Mouse (Mus musculus) kidney, postnatal 0 days (tissue): ENCODE data around the gene Slc9a2. TPM values are rescaled to one million over a fixed set of nuclear protein-coding genes. Genes with fewer than 3 reads are reported as not detected.
"Not testable (repeated sequence)": the region's sequence is repeated elsewhere in the genome, so short reads cannot be mapped to it uniquely, and the experiment has no call there.

Experiments used
- ATAC-seq: fragments of 200-750 bp; cut with Nextera tagmentation; replicated peaks from 2 replicates; pipeline ENCODE4 v1.8.0; 2017; ENCODE audit warnings: low read depth, moderate number of reproducible peaks, moderate TSS enrichment, moderate library complexity; ENCODE audit not compliant: low FRiP score
- DNase-seq: peaks from one replicate; pipeline ENCODE4 v3.0.0-alpha.2; 2016; ENCODE audit warnings: low spot score
- H3K27ac ChIP-seq: fragments of 300-500 bp; sonication (generic); 2 replicates; pipeline ENCODE4 v1.5.1; 2014; ENCODE audit warnings: mild to moderate bottlenecking
- H3K27me3 ChIP-seq: fragments of 300-500 bp; sonication (generic); 2 replicates; pipeline ENCODE4 v1.6.1; 2014; ENCODE audit warnings: low read length, mixed read lengths; ENCODE audit not compliant: insufficient read depth
- H3K36me3 ChIP-seq: fragments of 300-500 bp; sonication (generic); 2 replicates; pipeline ENCODE4 v1.6.1; 2014; ENCODE audit warnings: low read length, mixed read lengths; ENCODE audit not compliant: insufficient read depth
- H3K4me1 ChIP-seq: fragments of 300-500 bp; sonication (generic); replicated peaks from 2 replicates; pipeline ENCODE4 v1.6.1; 2014; ENCODE audit warnings: antibody characterized with exemption, low read length, mixed read lengths; ENCODE audit not compliant: insufficient read depth
- H3K4me2 ChIP-seq: fragments of 300-500 bp; sonication (generic); 2 replicates; pipeline ENCODE4 v1.6.1; 2014; ENCODE audit warnings: mild to moderate bottlenecking, low read length, moderate library complexity, mixed read lengths
- H3K4me3 ChIP-seq: fragments of 300-500 bp; sonication (generic); replicated peaks from 2 replicates; pipeline ENCODE4 v1.5.1; 2014; ENCODE audit warnings: low read depth, low read length
- H3K9ac ChIP-seq: fragments of 300-500 bp; sonication (generic); 2 replicates; pipeline ENCODE4 v1.6.1; 2014; ENCODE audit warnings: low read depth, low read length
- H3K9me3 ChIP-seq: fragments of 300-500 bp; sonication (generic); replicated peaks from 2 replicates; pipeline ENCODE4 v1.6.1; 2016; ENCODE audit warnings: low read length, inconsistent platforms, mixed read lengths
- CTCF ChIP-seq: IDR thresholded peaks from 2 replicates; pipeline ENCODE4 v1.5.1; 2016; ENCODE audit warnings: antibody characterized with exemption, low read depth, mild to moderate bottlenecking, moderate library complexity
- WGBS: fragments of 180-500 bp; shearing (Covaris S2); extraction: QIAGEN DNeasy Blood & Tissue Kit; methylation state at CpG from one replicate; pipeline ENCODE4 v1.1.7; 2014; 5-methylcytosine and 5-hydroxymethylcytosine counted together
- polyA plus RNA-seq: library from polyadenylated mRNA; unstranded; fragments of >200 nt; fragmentation: Nextera tagmentation; extraction: Ambion mirVana; gene quantifications from 2 replicates; pipeline ENCODE4 v1.2.1, GENCODE M21; 2015

Slc9a2 gene
- polyA plus RNA-seq, 1 experiment from 2014 or later = 6.4 TPM

- H3K4me1 ChIP-seq = no peaks in the 10 kb centered on the region
- no peaks in the 10 kb centered on the region for H3K36me3 ChIP-seq
- DNase-seq (no peak), ATAC-seq (no peak)
- no peak overlapping the region for H3K9ac ChIP-seq
- no peak overlapping the region for H3K4me3 ChIP-seq
- TF ChIP-seq CTCF = no peak
- H3K4me2 ChIP-seq = no peak overlapping the region
- H3K27me3 ChIP-seq = no peaks in the 10 kb centered on the region
- WGBS = 74% methylated on average over 3 of the region's 3 CpGs
- H3K27ac ChIP-seq = no peak overlapping the region
- no peaks in the 10 kb centered on the region for H3K9me3 ChIP-seq
Observed at GRCm38 (mm10) chr1:40696436-40696835, 16.1 kb downstream of the Slc9a2 start.

- Histone ChIP-seq H3K9ac (no peak overlapping the region), H3K36me3 (no peaks in the 10 kb centered on the region), H3K27me3 (no peaks in the 10 kb centered on the region), H3K4me2 (no peak overlapping the region), H3K4me1 (no peaks in the 10 kb centered on the region), H3K4me3 (no peak overlapping the region), H3K9me3 (no peaks in the 10 kb centered on the region), H3K27ac (no peak overlapping the region)
- DNase-seq (no peak), ATAC-seq (no peak)
- no peak for TF ChIP-seq CTCF
- 90% methylated on average over 4 of the region's 4 CpGs for WGBS
Observed at GRCm38 (mm10) chr1:40705099-40705498, 24.7 kb downstream of the Slc9a2 start.

DNA sequence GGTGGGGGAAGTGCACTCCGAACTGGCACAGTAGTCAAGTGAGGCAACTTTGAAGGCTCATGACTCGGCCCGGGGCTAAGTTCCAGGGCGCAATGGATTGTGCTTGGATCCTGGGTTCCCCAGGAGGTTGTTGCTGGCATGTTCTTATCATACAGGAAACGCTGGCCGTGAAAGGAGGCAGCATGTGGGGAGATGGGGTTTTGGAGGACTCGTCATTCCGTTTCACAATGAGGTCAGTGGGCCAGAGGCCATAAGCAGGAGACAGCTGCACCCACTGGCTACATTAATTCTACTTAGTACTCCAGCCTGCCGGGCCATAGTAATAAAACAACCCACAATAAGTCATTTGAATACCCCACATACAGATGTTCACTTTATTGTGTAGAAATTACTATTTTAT is 34.6 kb downstream of the Slc9a2 start:
- 67% methylated on average over 9 of the region's 9 CpGs for WGBS
- ATAC-seq = no peak

GRCm38 (mm10) chr1:40726051-40726450 is 45.7 kb downstream of the Slc9a2 start:
- Histone ChIP-seq H3K4me1 (no peaks in the 10 kb centered on the region; the same call in 1 of the 2 replicates), H3K27me3 (no peaks in the 10 kb centered on the region), H3K9ac (no peak overlapping the region), H3K27ac (no peak overlapping the region), H3K9me3 (no peaks in the 10 kb centered on the region), H3K4me3 (no peak overlapping the region), H3K36me3 (no peaks in the 10 kb centered on the region), H3K4me2 (no peak overlapping the region)
- WGBS = 88% methylated on average over 10 of the region's 10 CpGs
- ATAC-seq (no peak), DNase-seq (no peak)
- TF ChIP-seq CTCF = no peak

More for the DNA sequence above, 34.6 kb downstream of the Slc9a2 start:
- no peaks in the 10 kb centered on the region for H3K9me3 ChIP-seq
- no peak overlapping the region for H3K4me2 ChIP-seq
- TF ChIP-seq CTCF = no peak
- no peaks in the 10 kb centered on the region for H3K27me3 ChIP-seq
- H3K9ac ChIP-seq = no peak overlapping the region
- DNase-seq = no peak
- H3K4me3 ChIP-seq = no peak overlapping the region
- no peaks in the 10 kb centered on the region for H3K4me1 ChIP-seq
- H3K36me3 ChIP-seq = no peaks in the 10 kb centered on the region
- no peak overlapping the region for H3K27ac ChIP-seq

DNA sequence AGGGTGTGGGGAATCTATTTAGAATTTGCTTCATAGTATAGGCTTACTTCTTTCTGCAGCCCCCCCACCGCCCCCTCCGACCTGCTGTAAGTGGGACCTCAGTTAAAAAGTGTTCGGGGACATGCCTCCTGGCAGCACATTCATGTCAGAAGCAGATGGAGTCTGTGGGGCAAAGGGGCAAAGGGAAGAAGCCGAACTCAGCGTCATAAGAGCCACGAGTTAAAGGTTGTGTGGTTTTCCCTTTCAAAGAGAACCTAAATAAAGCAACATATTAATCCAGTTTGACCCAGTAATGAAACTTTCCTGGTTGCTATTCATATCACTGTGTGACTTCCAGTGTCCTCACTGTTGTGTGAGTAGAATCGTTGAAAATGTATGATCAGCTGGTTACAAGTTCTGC is 47.0 kb downstream of the Slc9a2 start:
- Histone ChIP-seq H3K4me3 (no peak overlapping the region), H3K9me3 (no peaks in the 10 kb centered on the region), H3K36me3 (no peaks in the 10 kb centered on the region), H3K9ac (no peak overlapping the region), H3K27me3 (no peaks in the 10 kb centered on the region), H3K4me2 (no peak overlapping the region), H3K4me1 (no peaks in the 10 kb centered on the region), H3K27ac (no peak overlapping the region)
- 71% methylated on average over 7 of the region's 7 CpGs for WGBS
- no peak for ATAC-seq
- no peak for DNase-seq
- no peak for TF ChIP-seq CTCF

DNA sequence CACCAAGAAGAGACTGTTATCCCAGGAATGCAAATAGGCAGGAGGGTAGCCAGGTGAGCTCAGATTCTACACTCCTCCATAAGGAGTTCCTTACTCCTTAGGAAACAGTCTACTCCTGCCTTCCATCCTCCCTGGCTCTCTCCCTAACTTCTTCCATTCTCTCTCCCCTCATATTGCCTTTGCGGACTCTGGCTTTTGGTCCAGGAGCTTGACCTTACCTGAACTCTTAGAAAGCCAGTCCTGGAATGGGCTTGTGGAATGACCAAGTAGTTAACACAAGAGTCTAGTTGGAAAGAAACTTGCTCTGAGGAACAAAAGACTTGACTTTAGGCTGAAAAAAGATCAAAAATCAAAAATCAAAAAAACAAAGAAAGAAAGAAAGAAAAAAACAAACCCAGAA is 48.3 kb downstream of the Slc9a2 start:
- Histone ChIP-seq H3K36me3 (no peaks in the 10 kb centered on the region), H3K4me2 (no peak overlapping the region), H3K4me3 (no peak overlapping the region), H3K4me1 (no peaks in the 10 kb centered on the region), H3K27ac (no peak overlapping the region), H3K27me3 (no peaks in the 10 kb centered on the region), H3K9me3 (no peaks in the 10 kb centered on the region), H3K9ac (no peak overlapping the region)
- DNase-seq = no peak
- 95% methylated on average over 1 of the region's 1 CpGs for WGBS
- ATAC-seq = no peak
- TF ChIP-seq CTCF = no peak

GRCm38 (mm10) chr1:40737671-40738070 is 57.3 kb downstream of the Slc9a2 start:
- Histone ChIP-seq H3K4me2 (no peak overlapping the region), H3K9ac (no peak overlapping the region), H3K27me3 (no peaks in the 10 kb centered on the region), H3K27ac (no peak overlapping the region), H3K36me3 (no peaks in the 10 kb centered on the region), H3K9me3 (no peaks in the 10 kb centered on the region), H3K4me1 (no peaks in the 10 kb centered on the region), H3K4me3 (no peak overlapping the region)
- TF ChIP-seq CTCF = no peak
- DNase-seq = no peak
- ATAC-seq = no peak
- 67% methylated on average over 8 of the region's 8 CpGs for WGBS

DNA sequence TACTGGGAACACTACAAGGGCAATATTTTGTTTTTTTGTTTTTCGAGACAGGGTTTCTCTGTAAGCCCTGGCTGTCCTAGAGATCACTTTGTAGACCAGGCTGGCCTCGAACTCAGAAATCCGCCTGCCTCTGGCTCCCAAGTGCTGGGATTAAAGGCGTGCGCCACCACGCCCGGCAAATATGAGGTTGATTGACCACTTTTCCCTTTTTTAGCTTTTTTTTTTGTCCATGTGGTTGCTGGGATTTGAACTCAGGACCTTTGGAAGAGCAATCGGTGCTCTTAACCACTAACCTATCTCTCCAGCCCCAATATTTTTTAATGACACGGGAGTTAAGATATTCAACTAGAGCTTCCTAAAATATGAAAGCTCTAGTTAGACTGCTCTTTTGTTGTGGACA is 57.9 kb downstream of the Slc9a2 start:
- not testable (repeated sequence) for H3K36me3 ChIP-seq, H3K27me3 ChIP-seq, H3K9me3 ChIP-seq, DNase-seq, H3K9ac ChIP-seq, H3K4me1 ChIP-seq, H3K27ac ChIP-seq, H3K4me2 ChIP-seq, H3K4me3 ChIP-seq, ATAC-seq
- 95% methylated on average over 9 of the region's 9 CpGs for WGBS
